Mouse (Mus musculus) bone marrow, adult 2 months (tissue): ENCODE data around the gene Sergef. TPM values are rescaled to one million over a fixed set of nuclear protein-coding genes. Genes with fewer than 3 reads are reported as not detected.
"Not testable (repeated sequence)": the region's sequence is repeated elsewhere in the genome, so short reads cannot be mapped to it uniquely, and the experiment has no call there.

ENCODE experiments used
- H3K27ac ChIP-seq: fragments of 200-500 bp; 2 replicates; pipeline ENCODE4 v1.5.1; 2012; ENCODE audit warnings: low read depth, mild to moderate bottlenecking, control low read depth, inconsistent platforms, low read length; ENCODE audit not compliant: control insufficient read depth, poor library complexity, insufficient read depth
- H3K4me1 ChIP-seq: fragments of 200-500 bp; 2 replicates; pipeline ENCODE4 v1.6.1; 2011; ENCODE audit warnings: low read length; ENCODE audit not compliant: control insufficient read depth, insufficient read depth
- H3K4me3 ChIP-seq: fragments of 200-500 bp; replicated peaks from 2 replicates; pipeline ENCODE3; 2011; ENCODE audit warnings: mild to moderate bottlenecking, low read depth, low read length, control low read depth; ENCODE audit not compliant: control insufficient read depth
- CTCF ChIP-seq: fragments of 200-500 bp; IDR thresholded peaks from 2 replicates; pipeline ENCODE4 v1.5.1; 2011; ENCODE audit warnings: low read length, control low read depth; ENCODE audit not compliant: control insufficient read depth, insufficient read depth
- POLR2A ChIP-seq: fragments of 200-500 bp; IDR thresholded peaks from 2 replicates; pipeline ENCODE4 v1.6.1; 2011; ENCODE audit warnings: low read depth, mild to moderate bottlenecking, control low read depth, low read length, borderline replicate concordance; ENCODE audit not compliant: control insufficient read depth
- WGBS: fragments of 180-500 bp; shearing (Covaris S2); methylation state at CpG from one replicate; pipeline ENCODE4 v1.1.7; 2018; 5-methylcytosine and 5-hydroxymethylcytosine counted together
- polyA plus RNA-seq: library from polyadenylated mRNA; stranded (reverse); fragments of >200 nt; gene quantifications from 2 replicates; pipeline ENCODE4 v1.2.4, GENCODE M21; 2011; ENCODE audit warnings: low replicate concordance; ENCODE audit not compliant: missing spikeins, insufficient read depth, insufficient read length

Sergef gene
- polyA plus RNA-seq, 1 experiment = 6.5 TPM

GRCm38 (mm10) chr7:46667256-46667655 is 27.6 kb upstream of the Sergef start:
- Histone ChIP-seq H3K4me1 (no peaks in the 10 kb centered on the region), H3K27ac (no peak overlapping the region), H3K4me3 (no peak overlapping the region)
- TF ChIP-seq POLR2A = no peak
- TF ChIP-seq CTCF = no peak
- WGBS = 4% methylated on average over 21 of the region's 21 CpGs

- H3K4me3 ChIP-seq = no peak overlapping the region
- H3K4me1 ChIP-seq = no peaks in the 10 kb centered on the region
- WGBS = 19% methylated on average over 9 of the region's 9 CpGs
Observed at GRCm38 (mm10) chr7:46665236-46665635, 25.6 kb upstream of the Sergef start.

GRCm38 (mm10) chr7:46661591-46662090 is 22.0 kb upstream of the Sergef start:
- Histone ChIP-seq H3K27ac (no peak overlapping the region), H3K4me3 (no peak overlapping the region), H3K4me1 (no peaks in the 10 kb centered on the region)
- 64% methylated on average over 18 of the region's 18 CpGs for WGBS
- TF ChIP-seq CTCF = no peak
- TF ChIP-seq POLR2A = no peak

More at GRCm38 (mm10) chr7:46665236-46665635, 25.6 kb upstream of the Sergef start:
- no peak overlapping the region for H3K27ac ChIP-seq
- TF ChIP-seq CTCF (peak; percentile 70), POLR2A (no peak)

- 51% methylated on average over 2 of the region's 2 CpGs for WGBS
- no peak overlapping the region for H3K4me3 ChIP-seq
Observed at GRCm38 (mm10) chr7:46652279-46652678, 12.7 kb upstream of the Sergef start.

GRCm38 (mm10) chr7:46650231-46650630 is 10.6 kb upstream of the Sergef start:
- 41% methylated on average over 5 of the region's 5 CpGs for WGBS
- H3K4me3 ChIP-seq = not testable (repeated sequence)

More at GRCm38 (mm10) chr7:46652279-46652678, 12.7 kb upstream of the Sergef start:
- H3K27ac ChIP-seq = no peak overlapping the region
- TF ChIP-seq POLR2A = no peak
- no peak for TF ChIP-seq CTCF
- H3K4me1 ChIP-seq = no peaks in the 10 kb centered on the region

GRCm38 (mm10) chr7:46648431-46649140 is 9.0 kb upstream of the Sergef start:
- no peak overlapping the region for H3K4me3 ChIP-seq
- TF ChIP-seq POLR2A (no peak), CTCF (no peak)
- no peak overlapping the region for H3K27ac ChIP-seq
- H3K4me1 ChIP-seq = no peaks in the 10 kb centered on the region
- WGBS = 65% methylated on average over 4 of the region's 4 CpGs

More at GRCm38 (mm10) chr7:46650231-46650630, 10.6 kb upstream of the Sergef start:
- not testable (repeated sequence) for H3K27ac ChIP-seq, H3K4me1 ChIP-seq

- TF ChIP-seq POLR2A (no peak), CTCF (no peak)
- Histone ChIP-seq H3K4me1 (peaks cover 1% of the 10 kb centered on the region; the same call in 1 of the 2 replicates), H3K27ac (no peak overlapping the region), H3K4me3 (no peak overlapping the region)
- WGBS = 76% methylated on average over 1 of the region's 1 CpGs
Observed at GRCm38 (mm10) chr7:46643172-46643571, 3.6 kb upstream of the Sergef start.

GRCm38 (mm10) chr7:46640062-46640461 is 455 bp upstream of the Sergef start:
- TF ChIP-seq POLR2A (no peak), CTCF (no peak)
- Histone ChIP-seq H3K27ac (no peak overlapping the region), H3K4me3 (peak overlapping the region; percentile 60), H3K4me1 (peaks cover 1% of the 10 kb centered on the region; the same call in 1 of the 2 replicates)
- WGBS = 9% methylated on average over 17 of the region's 17 CpGs
